Mouse (Mus musculus): ENCODE results near the gene 2310033P09Rik. TPM values are rescaled to one million over a fixed set of nuclear protein-coding genes. Genes with fewer than 3 reads are reported as not detected.

2310033P09Rik gene
- 36.6 and 45.7 TPM in 2 replicates for polyA plus RNA-seq (2015; fragmentation: Nextera tagmentation; extraction: Ambion mirVana)

DNA sequence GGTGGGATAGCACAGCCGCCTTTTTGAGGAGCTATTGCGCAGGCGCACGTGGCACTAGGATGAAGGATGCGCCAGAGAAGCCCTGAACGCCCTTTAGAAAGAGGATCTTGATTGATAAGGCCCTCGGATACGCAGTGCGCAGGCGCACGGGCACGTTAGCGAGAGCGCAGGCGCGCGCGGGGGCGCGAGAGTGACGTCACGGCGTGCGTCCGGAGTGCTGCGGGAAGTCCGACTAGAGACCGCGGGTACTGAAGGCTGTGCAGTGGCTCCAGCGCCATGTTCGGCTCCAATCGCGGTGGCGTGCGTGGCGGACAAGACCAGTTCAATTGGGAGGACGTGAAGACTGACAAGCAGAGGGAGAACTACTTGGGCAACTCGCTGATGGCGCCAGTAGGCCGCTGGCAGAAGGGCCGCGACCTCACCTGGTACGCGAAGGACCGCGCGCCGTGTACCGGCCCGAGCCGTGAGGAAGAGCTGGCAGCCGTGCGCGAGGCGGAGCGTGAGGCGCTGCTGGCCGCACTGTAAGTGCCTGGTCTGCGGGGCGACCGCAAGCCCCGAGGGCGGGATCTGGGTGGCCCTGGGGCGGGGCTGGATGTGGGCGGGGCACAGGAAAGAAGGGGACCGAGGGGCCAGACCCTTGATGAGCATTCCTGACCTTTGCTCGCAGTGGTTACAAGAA is at the start of gene 2310033P09Rik:
Gene 2310033P09Rik (plus strand): TSS at position 169 of the 679 bp plus-strand sequence.
- peak; percentile 95 for DNase-seq (ENCODE audit: low spot score)

DNA sequence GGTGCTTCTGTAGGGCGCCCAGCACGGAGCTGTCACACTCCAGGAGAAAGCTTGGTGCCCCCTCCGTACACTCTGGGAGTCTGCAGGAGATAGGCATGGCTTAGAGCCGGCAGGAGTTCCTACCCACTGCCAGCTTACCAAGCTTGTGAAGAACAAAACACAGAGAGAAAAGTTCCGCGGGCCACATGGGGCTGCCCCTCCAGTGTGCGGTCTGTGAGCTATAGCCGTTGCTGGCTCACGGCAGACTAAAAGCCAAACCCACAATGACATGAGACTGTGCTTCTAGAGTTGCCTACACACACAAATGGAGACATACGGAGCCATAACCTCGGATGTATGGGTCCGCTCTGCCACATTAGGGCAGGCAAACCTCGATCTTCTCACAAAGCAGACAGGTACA is 49.0 kb upstream of the 2310033P09Rik start:
- no peak for DNase-seq (ENCODE audit: low spot score)

DNA sequence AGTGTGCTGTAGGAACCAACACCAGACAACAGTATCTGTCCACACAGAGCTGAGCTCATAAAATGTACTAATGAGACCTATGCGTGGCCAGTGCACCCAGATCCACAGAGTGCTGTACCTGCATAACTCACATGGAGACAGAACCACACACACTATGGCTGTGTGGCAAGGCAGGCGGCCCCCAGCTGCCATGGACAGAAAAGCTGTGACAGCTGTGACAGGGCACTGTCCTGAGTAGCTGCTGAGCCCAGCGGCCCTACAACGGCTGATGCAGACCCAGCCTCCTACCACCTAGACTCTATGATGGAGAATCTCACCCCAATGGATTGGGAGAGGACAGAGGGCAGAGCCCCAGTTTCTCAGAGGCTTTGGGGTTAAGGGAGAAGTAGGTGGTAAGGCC is 48.6 kb upstream of the 2310033P09Rik start:
- no peak for DNase-seq (ENCODE audit: low spot score)

DNA sequence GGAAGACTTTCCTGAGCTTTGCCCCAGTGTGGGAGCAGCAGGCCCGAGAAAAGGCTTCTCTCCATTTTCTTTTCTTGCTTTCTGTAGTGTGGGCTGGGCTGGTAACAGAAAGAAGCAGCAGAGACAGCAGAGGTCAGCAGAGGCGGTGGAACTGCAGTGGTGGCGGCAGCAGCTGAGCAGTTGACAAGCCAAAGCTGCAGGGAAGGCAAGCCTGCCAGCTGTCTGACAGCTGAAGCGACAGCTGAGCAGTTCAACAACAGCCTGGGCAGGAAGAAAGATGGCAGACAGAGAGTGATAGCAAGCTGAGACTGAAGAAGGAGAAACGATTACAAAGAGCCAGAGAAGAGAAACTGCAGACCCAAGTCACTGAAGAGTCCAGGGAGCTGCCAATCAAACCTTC is 46.7 kb upstream of the 2310033P09Rik start:
- DNase-seq (ENCODE audit: low spot score): no peak

DNA sequence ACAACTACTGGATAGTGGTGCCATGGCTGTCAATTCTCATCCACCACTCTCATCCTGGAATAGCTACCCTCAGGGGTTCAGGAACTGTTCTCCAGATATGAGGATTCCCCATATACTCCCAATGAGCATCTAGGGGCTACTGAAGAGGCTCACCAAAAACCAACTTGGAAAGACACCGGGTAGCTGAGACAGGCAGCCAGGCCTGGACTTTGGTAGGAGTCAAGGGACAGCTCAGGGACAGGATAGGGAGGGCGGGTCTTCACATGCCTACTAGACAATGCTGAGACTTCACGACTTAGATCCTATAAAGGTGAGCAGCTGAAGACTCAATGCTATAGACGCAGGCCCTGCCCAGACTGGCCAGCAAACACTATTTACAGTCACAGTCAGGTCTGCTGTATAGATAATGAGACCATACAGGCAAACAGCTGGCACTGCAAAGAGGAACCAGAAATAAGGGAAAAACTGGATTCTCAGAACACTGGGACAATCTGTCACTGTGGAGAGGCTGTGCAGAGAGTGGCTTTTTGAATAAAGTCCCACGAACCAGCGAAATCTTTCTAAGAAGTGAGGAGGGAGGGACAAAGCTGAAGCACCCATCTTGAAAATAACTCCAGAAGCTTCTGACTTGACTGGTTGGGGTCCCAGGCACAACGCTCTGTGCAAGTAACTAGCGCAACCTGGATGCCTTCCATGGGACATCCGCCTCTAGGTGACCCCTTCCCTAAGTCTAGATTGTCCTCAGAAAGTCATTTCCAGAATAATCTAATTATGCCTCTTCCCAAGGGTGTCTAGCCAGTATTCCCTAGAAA is 45.5 kb upstream of the 2310033P09Rik start:
- no peak for DNase-seq (ENCODE audit: low spot score)

DNA sequence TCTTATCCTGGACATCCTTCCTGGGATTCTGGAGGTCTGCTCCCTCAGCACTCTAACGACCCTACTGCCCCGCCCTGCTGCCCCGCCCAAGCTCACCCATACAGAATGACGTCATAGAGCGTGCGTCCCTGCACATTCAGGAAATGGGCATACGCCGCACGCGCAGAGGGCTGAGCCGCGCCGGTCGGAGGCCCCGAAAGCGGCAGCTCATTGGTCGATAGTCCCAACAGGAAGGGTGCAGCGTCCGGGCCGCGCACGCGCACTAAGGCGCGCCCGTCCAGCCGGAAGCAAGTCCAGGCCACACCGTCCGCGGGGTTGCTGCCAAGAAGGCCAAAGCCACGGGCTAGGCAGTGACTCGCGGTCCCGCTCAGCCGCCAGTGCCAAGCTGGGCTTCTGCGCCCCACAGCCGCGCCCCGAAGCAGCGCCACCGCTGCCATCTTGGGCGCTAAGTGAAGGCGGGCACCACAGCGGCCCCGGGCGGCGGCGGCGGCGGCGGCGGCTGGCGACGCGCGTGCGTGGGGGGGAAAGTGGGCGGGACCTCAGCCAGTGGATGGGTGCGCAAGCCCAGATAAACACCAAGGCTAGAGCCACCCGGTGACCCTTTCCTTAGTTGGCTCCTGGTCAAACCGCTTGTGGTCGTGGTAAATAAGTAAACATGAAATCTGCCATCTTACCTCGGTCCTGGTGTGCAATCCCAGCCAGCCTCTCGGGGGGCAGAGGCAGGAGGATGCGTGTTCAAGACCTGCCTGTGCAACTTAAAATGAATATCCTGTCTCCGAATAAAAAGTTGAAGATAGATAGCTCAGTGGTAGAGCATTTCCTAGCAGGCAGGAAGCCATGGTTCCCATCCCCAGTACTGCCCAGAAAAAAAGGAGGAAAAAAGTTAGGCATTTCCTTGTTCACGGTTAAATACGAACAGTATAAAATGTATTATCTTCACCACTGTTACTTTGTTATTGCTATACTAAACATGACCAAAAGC is 44.6 kb upstream of the 2310033P09Rik start, which contains the start of gene Iba57:
Gene Iba57 (minus strand): TSS at position 485 of the 982 bp plus-strand sequence.
- peak; percentile 98 for DNase-seq (ENCODE audit: low spot score)

DNA sequence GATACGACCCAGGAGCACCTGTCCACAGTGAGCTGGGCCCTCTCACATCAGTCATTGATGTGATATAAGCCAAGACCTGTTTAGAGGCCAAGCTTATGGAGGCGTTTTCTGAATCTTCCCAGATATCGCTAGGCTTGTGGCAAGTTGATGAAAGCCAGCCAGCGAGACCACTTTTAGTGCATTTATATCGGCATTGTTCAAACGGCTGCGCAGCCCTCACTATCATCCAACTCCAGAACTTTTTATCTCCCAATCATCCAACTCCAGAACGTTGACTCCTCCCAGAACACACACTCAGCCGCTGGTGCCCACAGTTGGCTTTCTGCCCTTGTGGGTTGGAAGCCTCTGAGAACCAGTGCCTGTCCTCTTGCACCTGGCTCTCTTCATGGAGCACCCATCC is 43.7 kb upstream of the 2310033P09Rik start:
- no peak for DNase-seq (ENCODE audit: low spot score)

DNA sequence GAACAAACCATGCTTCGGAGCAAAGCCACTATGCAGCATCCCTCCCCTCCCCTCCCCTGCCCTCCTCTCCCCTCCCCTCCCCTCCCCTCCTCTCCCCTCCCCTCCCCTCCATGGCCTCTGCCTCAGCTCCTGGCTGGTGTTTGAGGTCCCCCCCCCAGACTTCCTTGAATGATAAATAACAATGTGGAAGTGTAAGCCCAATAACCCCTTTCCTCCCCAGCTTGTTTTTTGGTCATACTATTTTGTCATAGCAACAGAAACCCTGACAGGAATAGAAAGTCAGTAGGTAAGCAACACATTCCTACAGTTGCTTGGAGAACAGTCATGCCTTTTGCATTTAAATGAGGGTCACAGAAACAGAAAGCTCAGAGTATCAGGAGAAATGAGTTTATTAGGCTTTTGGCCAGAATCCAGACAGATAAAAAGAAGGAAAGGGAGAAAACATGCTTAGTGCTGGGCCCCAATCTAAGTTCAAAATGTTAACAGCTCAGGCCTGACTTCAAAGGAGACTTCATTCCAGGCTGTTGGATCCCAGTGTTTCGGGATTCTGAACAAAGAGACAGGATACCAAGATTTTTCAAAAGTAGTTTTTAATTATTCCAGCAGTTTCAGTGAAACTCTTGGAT is 42.4 kb upstream of the 2310033P09Rik start:
- no peak for DNase-seq (ENCODE audit: low spot score)

DNA sequence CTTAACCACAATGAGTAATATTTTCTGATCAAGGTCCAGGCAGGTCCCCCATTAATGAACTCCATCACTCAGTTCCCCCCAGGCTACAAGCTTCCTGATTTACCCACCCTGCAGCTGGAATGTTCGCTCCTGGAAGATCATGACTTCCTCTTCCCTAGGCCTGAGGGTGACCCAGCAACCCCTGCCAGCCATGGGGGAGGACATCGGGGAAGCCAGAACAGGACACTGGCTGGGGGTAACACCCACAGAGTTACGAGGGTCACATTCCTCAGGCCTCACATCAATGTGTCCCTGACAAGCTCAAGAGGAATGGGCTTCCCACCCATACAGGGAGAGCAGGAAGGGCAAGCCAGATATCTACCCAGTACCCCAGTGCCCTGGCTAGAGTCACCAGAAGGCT is 38.3 kb upstream of the 2310033P09Rik start:
- DNase-seq (ENCODE audit: low spot score): no peak

DNA sequence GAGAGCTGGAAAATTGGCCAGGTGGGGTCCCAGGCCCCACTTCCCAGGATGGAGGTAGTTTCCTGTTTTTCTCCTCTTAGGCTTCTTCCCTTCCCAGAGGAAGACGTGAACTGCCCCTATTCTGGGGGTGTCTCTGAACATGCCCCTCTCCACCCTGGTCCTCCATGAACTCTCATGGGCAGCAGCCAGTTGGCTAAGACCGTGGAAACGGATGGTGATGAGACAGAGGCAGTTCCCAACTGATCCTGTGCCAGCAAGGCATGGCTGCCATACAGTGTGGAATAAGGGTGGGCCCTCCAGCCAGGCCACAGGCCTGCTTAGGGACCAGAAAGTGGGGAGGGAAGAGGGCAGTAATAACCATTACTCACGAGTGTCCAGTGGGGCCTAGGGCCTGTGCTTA is 37.6 kb upstream of the 2310033P09Rik start:
- no peak for DNase-seq (ENCODE audit: low spot score)

DNA sequence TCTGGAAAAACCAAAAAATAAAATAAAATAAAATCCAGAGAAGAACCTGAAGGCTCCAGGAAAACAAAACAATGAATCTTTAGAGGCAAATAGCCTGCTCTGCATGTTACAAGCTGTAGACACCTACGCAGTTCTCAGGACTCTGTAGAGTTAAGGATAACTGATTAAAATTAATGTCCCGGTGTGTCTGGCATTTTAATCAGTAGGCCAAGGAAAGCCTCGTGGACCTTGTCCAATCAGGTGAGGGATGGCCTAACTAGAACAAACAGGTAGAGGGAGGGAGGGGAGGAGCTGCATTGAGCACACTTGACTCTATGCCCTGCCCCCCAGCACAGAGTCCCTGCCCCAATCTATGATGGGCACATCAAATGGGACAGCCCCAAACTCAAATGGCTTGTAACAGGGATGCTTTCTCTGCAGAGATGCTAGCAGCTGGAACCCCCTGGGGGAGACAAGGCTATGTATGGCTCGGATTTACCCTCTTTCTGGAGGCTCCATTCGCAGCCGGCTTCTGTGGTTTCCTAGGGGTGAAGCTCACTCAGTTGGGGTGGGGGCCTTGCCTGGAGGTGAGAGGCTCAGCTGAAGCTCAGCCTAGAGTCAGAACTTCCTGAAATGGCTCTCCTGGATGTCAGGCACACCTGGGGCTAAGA is 33.8 kb upstream of the 2310033P09Rik start:
- no peak for DNase-seq (ENCODE audit: low spot score)

DNA sequence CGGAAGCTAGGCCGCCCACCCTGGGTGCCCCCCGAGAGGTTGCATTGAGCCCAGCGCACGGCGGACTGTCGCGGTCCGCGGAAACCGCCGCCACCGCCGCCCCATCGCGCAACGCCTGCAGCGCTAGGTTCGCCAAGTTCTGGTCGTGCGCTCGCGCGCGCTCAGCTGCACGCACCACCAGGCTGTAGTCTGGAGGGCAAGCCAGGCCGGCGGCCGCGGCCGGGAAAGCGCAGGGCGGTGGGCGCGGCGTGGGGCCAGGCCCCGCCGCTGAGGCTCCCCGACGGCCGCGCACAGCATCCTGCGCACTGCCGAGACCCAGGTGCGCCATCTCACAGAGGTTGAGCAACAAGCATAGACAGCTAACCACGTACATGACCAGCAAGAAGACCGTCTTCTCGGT is 31.6 kb upstream of the 2310033P09Rik start:
- no peak for DNase-seq (ENCODE audit: low spot score)

DNA sequence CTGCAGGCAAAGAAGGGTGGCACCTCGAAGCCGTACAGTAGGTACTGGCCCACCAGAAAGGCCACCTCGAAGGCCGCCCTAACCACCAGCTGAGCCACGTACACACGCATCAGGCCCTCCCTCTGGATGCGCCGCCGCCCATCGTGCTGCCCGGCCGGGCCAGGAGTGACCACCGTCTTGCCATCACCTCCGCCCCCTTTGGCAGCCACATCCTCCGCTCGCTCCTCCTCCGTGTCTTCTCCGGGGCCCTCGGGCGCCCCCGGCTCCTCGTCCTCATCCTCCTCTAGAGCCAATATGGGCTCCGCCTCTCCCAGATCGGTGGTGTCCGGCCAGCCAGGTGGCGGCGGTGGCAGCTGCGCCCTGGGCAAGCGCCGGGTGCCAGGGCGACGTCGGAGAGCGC is 31.2 kb upstream of the 2310033P09Rik start:
- no peak for DNase-seq (ENCODE audit: low spot score)

DNA sequence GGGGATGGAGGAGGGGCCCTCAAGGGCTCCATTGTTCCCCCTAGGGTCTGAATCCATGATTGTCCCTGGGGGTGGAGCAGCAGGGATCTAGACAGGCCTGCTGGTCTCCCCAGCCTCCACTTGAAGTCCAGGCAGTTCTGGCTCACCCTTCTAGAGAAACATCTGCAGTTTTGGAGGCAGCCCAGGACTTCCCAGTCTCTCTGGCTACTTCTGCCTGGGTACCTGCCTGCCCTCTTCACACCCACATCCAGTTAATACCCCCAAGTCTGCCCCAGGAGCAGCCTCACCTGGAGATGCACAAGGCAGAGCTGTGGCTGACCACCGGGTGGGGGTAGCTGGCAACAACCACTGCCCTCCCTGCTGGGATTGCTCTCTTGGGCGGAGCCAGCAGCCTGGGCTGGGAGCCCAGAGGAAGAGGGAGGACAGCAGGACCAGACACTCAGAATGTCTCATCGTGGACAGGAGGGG is 25.2 kb upstream of the 2310033P09Rik start, which contains the start of gene Gjc2:
Gene Gjc2 (minus strand): TSS at position 350 of the 468 bp plus-strand sequence.
- DNase-seq (ENCODE audit: low spot score): no peak

DNA sequence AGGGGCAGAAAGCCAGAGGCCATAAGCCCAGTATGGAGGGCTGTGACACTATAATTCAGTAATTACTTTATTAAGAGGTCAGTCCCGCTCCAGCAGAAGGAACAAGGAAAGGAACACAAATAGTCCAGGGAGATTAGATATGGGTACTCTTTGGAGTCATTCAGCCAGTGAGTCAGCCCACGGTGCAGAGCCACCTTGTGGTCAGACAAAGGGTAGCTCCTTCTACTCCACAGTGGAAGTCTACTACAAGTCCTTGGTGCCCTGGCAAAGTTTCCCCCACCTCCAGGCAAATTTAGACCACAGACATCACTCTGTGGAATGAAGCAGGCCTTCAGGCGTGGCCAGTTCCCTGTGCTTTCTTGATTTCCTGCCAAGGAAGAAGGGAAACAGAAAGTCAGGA is 24.3 kb upstream of the 2310033P09Rik start:
- peak; percentile 36 for DNase-seq (ENCODE audit: low spot score)

DNA sequence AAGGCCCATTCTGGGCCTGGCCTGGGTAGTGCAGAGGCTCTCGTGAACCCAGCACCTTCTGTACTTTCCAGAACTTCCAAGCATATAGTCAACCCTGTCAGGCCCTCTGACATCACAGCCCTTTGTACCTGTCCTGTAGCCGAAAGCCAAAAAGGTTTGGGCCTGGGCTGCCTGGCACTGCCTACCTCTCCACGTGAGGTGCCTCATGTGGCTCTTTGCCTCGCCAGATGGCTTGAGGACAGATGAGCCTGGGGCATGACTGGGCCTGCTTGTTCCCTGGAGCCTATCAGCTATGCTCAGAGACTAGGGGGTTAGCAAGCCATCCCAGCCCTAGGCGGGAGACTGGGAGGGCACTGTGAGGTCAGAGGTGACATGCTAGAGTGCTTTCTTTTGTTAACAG is 22.6 kb upstream of the 2310033P09Rik start:
- DNase-seq (ENCODE audit: low spot score): no peak

DNA sequence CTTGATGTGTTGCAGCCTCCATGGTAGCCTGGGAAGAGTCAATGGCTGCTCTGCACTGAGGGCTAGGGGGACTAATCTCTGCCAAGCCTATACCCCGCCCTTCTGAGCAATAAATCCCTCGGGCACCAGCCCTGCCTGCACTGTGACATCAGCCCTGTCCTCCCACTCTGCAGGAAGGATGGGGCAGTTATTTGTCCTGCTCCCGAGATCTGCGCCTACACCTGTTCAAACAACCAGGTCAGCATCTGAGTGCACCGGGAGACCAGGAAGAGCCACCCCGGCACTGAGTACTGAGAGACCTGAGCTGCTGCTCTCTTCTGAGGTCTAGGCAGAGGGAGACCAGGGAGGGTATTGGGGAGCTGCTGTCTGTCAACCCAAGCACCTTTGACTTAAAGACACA is 20.4 kb upstream of the 2310033P09Rik start:
- DNase-seq (ENCODE audit: low spot score): no peak

DNA sequence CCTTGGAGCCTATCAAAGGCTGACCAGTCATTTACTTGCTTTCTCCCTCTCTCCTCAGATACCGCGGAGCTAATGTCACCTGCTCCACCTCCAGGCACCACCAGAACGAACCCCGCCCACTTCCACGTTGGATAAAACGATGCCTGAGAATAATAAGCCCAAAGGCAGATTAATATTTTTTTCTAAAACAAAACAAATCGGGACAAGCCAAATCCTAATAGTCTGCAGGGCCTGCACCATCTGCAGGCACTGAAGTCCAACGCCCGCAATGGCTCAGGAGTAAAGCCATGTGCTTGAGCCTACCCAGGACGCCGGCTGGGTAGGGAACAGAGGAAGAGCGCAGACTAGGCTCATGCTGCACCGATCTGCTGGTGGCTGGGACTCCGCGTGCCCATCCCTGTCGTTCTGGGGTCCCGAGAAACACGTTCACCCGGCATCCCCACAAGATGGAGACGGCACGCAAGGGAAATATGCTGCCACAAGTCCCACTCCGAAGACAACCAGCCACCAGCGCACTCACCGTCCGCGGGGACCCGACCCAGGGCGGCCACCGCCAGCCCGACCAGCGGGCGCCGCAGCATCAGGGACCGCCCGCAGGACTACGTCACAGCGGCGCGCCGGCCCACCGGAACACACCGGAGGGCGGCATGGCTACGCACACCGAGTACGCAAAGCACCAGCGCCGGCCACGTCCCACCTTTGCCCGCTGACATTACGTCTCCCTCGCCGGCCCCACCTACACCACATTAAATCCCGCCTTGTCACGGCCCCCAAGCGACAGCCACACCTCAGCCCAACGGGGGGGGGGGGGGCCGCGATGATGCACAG is 16.7 kb upstream of the 2310033P09Rik start:
- DNase-seq (ENCODE audit: low spot score): peak; percentile 89

DNA sequence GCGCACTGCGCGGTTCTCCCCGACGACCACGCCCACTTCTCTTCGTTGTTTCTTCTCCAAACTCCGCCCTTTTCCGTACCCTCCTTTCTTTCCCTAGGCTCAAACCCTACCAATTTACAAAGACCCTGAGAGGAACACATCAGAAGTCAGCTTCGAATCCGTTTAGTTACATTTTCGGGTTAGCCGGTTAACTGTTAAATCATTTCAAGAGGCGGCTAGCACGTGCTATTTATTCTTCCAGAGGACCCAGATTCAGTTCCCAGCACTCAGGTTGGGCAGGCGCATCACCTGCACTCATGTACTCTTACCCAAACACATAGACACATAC is 16.1 kb upstream of the 2310033P09Rik start, which contains the start of gene Guk1:
Gene Guk1 (minus strand): TSS at position 154 of the 328 bp plus-strand sequence.
- DNase-seq (ENCODE audit: low spot score): no peak

All from thymus, postnatal 0 days (tissue).